Mouse (Mus musculus) layer of hippocampus, adult 6 months (tissue): ENCODE data around the gene Srsx. TPM values are rescaled to one million over a fixed set of nuclear protein-coding genes. Genes with fewer than 3 reads are reported as not detected.

Experiments
- long read RNA-seq, 2 experiments: library from polyadenylated mRNA; unstranded; transcript quantifications; one replicate each; pipeline ENCODE4 v2.0.0; 2019 to 2020
- polyA plus RNA-seq: library from polyadenylated mRNA; unstranded; fragments of <200 nt; fragmentation: Nextera tagmentation; gene quantifications from 2 replicates; pipeline ENCODE4 v1.2.3, GENCODE M21; 2021

Gene Srsx
- not detected in 2 replicates for polyA plus RNA-seq
- long read RNA-seq, experiment 1, result 0 reads
- long read RNA-seq, experiment 2, result 0 reads

DNA sequence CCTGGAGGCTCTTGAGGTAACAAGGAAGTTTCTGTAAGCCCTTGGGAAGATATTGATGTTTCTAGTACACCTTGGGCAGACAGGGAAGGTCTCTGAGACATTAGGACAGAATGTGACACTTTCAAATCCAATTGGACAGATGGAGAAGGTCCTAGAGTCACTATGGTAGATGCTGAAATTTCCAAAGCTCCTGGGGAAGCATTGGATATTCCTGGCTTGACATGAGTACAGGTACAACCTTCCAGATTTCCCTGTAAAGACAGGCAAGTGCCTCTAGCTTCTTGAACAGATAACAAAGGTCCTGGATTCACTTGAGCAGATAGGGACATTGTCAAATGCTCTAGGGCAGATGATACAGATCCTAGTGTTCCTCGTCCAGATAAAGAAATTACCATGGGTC lies at the start of gene Srsx:
TSS of gene Srsx (minus strand) at position 101 of the 400 bp plus-strand sequence.

DNA sequence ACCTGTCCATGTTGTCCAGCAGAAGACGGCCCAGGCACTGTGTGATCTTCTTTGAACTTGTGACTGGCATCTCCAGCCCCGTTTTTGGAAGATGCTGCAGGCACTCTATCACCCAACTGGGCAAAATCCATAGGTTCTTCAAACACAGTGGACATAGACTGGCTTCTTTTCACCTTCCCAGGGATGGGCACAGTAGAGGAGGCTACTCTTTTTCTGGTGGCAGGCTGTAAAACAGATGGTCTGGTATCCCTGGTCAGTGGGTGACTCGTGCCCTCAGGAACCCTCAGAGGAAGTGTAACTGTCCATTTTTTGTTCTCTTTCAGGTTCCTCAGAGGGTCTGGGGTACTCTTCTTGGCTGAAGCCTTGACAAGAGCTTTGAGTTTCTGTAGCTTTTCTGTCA lies 24.5 kb upstream of the Srsx start, which contains the start of gene Gm17577:
TSS of gene Gm17577 (minus strand) at position 101 of the 400 bp plus-strand sequence.

Other genes starting within 250 kb of the Srsx start
- gene Gm17521, start 192.8 kb downstream of the Srsx start, polyA plus RNA-seq, result not detected in 2 replicates
- gene Cldn34c1, start 119.0 kb downstream of the Srsx start, polyA plus RNA-seq, result 4.3 and 5.4 TPM in 2 replicates
- gene Gm17577, start 24.4 kb upstream of the Srsx start, polyA plus RNA-seq, result not detected in 2 replicates